Mouse (Mus musculus) large intestine, adult 2 months (tissue): Measurements from ENCODE around the gene Ptprm. TPM values are rescaled to one million over a fixed set of nuclear protein-coding genes. Genes with fewer than 3 reads are reported as not detected.

Source experiments
- DNase-seq: peaks from one replicate; pipeline ENCODE4 v3.0.0-alpha.2; 2012; ENCODE audit warnings: low read depth, low spot score
- WGBS: fragments of 180-500 bp; shearing (Covaris S2); methylation state at CpG from one replicate; pipeline ENCODE4 v1.1.7; 2018; 5-methylcytosine and 5-hydroxymethylcytosine counted together
- polyA plus RNA-seq: library from polyadenylated mRNA; depleted of rRNA; stranded (reverse); fragments of >200 nt; gene quantifications from 2 replicates; pipeline ENCODE4 v1.2.3, GENCODE M21; 2012; rRNA removed

Gene Ptprm
- polyA plus RNA-seq, result 2.6 and 4.2 TPM in 2 replicates

- under 1% methylated on average over 72 of the region's 73 CpGs for WGBS
- DNase-seq, result no peak
Observed at GRCm38 (mm10) chr17:67354451-67355011, at the start of gene Ptprm. Gene Ptprm (minus strand): TSS chr17:67354457.

- no peak for DNase-seq
- 75% methylated on average over 2 of the region's 2 CpGs for WGBS
Observed at GRCm38 (mm10) chr17:67396205-67396604, 41.9 kb upstream of the Ptprm start.

GRCm38 (mm10) chr17:67390851-67391250, 36.6 kb upstream of the Ptprm start:
- 31% methylated on average over 5 of the region's 5 CpGs for WGBS
- no peak for DNase-seq

DNA sequence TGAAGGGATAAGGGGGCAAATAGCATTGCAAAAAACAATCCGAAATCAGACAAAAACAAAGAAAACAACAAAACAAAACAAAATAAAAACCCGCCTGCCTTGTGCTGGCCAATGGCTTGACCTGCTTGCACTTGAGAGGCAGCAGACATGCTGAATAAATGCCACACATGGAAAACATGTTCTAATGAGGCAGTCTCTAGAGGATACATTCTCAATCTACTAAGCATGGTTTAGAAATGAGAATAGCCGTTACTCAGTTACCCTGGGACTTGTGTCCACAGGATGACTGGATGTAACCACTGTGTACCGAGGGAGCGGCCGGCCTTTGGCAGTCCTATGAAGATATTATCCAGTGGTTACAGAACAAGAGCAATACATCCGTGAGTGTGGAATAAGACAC, 33.9 kb upstream of the Ptprm start:
- 71% methylated on average over 7 of the region's 7 CpGs for WGBS
- no peak for DNase-seq

GRCm38 (mm10) chr17:67385286-67385685, 31.0 kb upstream of the Ptprm start:
- DNase-seq, result no peak
- WGBS, result 73% methylated on average over 6 of the region's 6 CpGs

GRCm38 (mm10) chr17:67383635-67384034, 29.4 kb upstream of the Ptprm start:
- WGBS, result 82% methylated on average over 1 of the region's 1 CpGs
- DNase-seq, result no peak

GRCm38 (mm10) chr17:67381618-67382017, 27.4 kb upstream of the Ptprm start:
- 48% methylated on average over 5 of the region's 5 CpGs for WGBS
- DNase-seq, result no peak

GRCm38 (mm10) chr17:67367866-67368265, 13.6 kb upstream of the Ptprm start:
- DNase-seq, result no peak
- WGBS, result 85% methylated on average over 7 of the region's 7 CpGs

- no peak for DNase-seq
- WGBS, result 72% methylated on average over 1 of the region's 1 CpGs
Observed at GRCm38 (mm10) chr17:67364491-67364890, 10.2 kb upstream of the Ptprm start.

- WGBS, result 78% methylated on average over 11 of the region's 11 CpGs
- DNase-seq, result no peak
Observed at GRCm38 (mm10) chr17:67363377-67364070, 9.3 kb upstream of the Ptprm start.

DNA sequence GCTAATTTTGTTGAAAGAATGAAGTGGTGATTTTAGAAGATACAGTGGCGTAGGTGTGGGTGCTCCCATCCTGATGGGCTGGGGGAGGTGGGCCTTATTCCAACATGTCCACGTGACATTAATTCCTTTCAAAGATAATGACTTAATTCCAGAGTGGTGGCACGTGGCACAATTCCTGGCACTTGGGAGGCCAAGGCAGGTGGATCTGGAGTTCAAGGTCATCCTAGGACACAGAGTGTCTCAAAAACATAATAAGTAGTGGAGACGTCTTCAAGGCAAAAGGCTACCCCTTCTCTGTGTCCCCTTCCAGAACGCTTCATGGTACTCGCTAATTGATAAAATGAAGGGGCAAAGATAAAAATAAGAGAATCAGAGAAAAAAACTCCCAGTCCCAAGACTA, 7.9 kb upstream of the Ptprm start:
- 83% methylated on average over 6 of the region's 6 CpGs for WGBS
- no peak for DNase-seq

DNA sequence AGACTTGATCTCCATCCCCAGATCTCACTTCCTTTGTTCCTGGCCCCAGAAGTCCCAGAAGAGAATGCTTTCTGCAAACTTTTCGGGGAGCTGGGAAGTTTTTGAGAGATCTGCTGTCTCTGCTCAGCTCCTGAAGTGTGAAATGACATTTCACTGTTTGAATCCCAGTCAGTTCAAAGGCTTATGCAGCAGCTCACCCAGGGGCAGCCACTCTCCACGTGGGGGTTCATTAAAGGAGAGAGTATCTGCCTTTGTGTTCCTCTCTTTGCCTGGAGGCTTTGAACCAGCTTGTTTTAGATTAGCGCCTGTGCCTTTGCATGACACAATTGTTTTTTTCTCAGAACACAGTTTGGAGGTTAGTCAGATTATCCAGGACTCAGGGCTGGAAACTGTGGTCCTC, 6.3 kb upstream of the Ptprm start:
- no peak for DNase-seq
- 51% methylated on average over 3 of the region's 3 CpGs for WGBS

DNA sequence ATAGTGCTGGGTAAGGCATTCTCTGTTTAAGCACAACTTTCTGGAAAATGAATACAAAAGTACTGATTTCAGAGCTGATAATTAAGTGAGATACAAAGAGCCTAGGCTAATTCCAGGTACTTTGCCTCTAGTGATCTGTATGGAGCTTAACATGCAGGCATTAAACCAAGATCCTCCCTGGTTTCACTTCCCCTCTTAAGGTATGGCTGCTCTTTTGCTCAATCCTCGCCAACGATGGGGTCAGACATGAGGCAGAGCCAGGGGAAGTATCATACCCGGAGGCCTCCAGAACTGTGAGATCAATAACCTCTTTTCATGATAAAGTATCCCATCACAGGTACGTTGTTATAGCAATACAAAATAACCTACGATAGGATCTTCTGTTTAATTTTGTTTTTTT, 5.3 kb upstream of the Ptprm start:
- 88% methylated on average over 5 of the region's 5 CpGs for WGBS
- DNase-seq, result no peak

- 52% methylated on average over 7 of the region's 7 CpGs for WGBS
- no peak for DNase-seq
Observed at GRCm38 (mm10) chr17:67358541-67358940, 4.3 kb upstream of the Ptprm start.

DNA sequence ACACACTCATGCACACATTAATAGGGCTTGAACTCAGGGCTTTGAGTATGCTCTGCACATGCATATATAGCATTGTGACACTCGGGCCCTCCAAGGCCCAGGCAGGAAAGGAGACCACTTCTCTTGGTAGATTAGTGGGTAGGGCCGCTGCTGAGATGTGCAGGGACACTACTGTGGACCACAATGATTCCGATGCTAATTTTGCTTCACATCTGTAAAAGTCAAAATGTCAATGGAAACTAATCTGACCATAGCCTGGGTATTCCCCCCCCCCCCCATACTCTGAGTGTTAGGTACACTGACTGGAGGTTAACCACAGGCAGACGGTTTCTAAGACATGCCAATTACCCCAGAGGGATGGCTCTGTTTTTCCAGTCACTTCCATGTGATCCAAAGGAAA, 2.9 kb upstream of the Ptprm start:
- no peak for DNase-seq
- 77% methylated on average over 4 of the region's 4 CpGs for WGBS

GRCm38 (mm10) chr17:67355251-67355650, 994 bp upstream of the Ptprm start:
- 52% methylated on average over 5 of the region's 5 CpGs for WGBS
- no peak for DNase-seq

DNA sequence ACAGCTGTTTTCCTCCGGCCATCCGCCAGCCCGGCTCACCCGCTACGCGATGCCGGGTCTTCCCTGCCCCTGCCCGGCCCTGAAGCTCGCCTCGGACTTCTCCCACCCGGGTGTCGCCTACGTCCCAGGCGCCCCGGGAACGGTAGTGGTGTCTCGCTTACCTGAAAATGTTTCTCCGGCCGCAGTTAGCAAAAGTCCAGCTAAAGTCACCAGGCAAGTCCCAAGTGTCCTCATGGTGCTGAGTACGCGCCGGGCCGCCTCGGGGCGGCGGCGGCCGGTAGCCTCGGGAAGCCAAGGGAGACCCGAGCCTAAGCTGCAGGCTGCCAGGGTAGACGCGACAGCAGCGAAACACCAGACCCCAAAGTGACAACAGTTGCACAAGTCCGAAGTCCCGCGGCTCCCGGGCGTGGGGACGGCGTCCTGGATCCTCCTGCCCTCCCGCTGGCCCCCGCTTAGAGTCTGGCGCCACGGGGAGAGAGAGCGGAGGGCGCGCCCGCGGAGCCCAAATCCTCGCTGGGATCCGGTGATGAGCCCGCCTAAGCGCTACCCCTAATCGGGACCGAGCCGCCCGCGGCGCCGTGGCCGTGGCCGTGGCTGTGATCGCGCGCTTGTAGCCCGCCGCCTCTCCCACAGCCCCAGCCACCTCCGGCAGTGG, 334 bp downstream of the Ptprm start:
- no peak for DNase-seq
- WGBS, result 1% methylated on average over 68 of the region's 68 CpGs

DNA sequence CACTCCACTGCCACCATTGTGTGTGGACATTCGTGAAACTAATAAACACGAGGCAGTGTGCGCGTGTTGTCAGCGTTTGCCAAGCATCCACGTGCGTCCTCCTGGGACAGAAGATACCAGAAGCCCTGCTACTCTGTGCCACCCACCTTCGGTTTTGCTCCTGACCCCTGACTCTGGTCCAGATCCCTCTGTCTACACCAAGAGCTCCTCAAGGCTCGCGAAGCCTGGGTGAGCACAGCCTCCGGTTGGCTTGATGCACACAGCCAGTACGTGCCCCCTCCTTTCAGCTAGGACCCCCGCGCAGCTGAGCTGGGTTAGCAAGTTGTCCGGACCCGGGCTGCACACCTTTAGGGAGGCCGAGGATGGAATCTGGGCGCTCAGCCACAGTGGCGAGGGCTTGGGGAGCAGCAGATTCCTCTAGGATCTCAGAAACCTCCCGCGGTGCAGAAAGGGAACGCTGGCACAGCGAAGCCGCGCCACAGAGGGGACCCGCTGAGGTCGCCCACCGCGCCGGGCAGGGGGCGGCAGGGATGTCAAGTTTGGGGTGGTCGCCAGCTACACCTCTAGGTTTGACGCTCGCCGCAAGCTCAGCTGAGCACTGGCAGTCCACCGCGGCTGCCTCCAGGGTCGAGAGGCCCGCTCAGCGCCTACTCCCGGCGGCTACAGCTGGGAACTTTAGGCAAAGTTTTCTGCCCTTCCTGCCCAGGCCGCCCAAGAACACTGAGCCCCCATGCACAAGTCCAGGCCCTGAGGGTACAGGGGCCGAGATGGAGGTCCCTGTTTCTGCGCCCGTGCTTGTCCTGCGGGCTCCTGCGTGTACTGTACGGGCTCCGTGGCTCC, 1.1 kb downstream of the Ptprm start:
- DNase-seq, result no peak
- 4% methylated on average over 50 of the region's 50 CpGs for WGBS

- 18% methylated on average over 5 of the region's 5 CpGs for WGBS
- no peak for DNase-seq
Observed at GRCm38 (mm10) chr17:67351423-67351822, 2.8 kb downstream of the Ptprm start.

- WGBS, result 75% methylated on average over 7 of the region's 7 CpGs
- no peak for DNase-seq
Observed at GRCm38 (mm10) chr17:67350536-67350935, 3.7 kb downstream of the Ptprm start.
